7 mouse cellular contexts compared by ENCODE assay signal in genomic region chr9:43221643-43222428, GRCm38 (mm10). TPM values are rescaled to one million over a fixed set of nuclear protein-coding genes. Genes with fewer than 3 reads are reported as not detected.
DNase-seq lines count a peak whose midpoint lies in the region; ATAC-seq and TF ChIP-seq lines count a peak whose summit lies in the region.

No protein-coding gene starts in this region.

- POLR2A ChIA-PET in Patski (lab: Charles Lee): no interaction called here

- no peak overlapping the region for H3K9ac ChIP-seq in forebrain, postnatal 0 days
- no peak overlapping the region for H3K9ac ChIP-seq in hindbrain, embryonic 14.5 days

- H3K4me2 ChIP-seq in forebrain, postnatal 0 days (ENCODE audit: low read depth): no peak overlapping the region
- no peak overlapping the region for H3K4me2 ChIP-seq in hindbrain, embryonic 14.5 days (replicated peaks)

- H3K4me1 ChIP-seq in forebrain, postnatal 0 days (ENCODE audit: insufficient read depth): no peaks in the 10 kb centered on the region
- H3K4me1 ChIP-seq in hindbrain, embryonic 14.5 days (replicated peaks; ENCODE audit: control insufficient read depth, insufficient read depth, low read length): no peaks in the 10 kb centered on the region

- CTCF ChIA-PET in Patski (lab: Charles Lee): interaction anchor here (0.7 to 2.4 kb wide), 14 partner anchors 11 to 252 kb away, joined by 3 to 13 read pairs (median 4); partner anchors contain the start of gene Pou2f3

- no peaks in the 10 kb centered on the region for H3K27me3 ChIP-seq in Patski
- no peaks in the 10 kb centered on the region for H3K27me3 ChIP-seq in forebrain, postnatal 0 days (ENCODE audit: insufficient read depth, low read length)
- H3K27me3 ChIP-seq in hindbrain, embryonic 14.5 days (ENCODE audit: control insufficient read depth, insufficient read depth, low read length): no peaks in the 10 kb centered on the region

- WGBS in forebrain, postnatal 0 days: 40% methylated on average over 18 of the region's 18 CpGs
- 34% methylated on average over 18 of the region's 18 CpGs for WGBS in hindbrain, embryonic 14.5 days

- peak; percentile 90 for TF ChIP-seq CTCF in Patski (IDR thresholded peaks at IDR 0.05)
- peak; percentile 92 for TF ChIP-seq CTCF in forebrain, postnatal 0 days (IDR thresholded peaks at IDR 0.05; ENCODE audit: low read depth)

- no peaks in the 10 kb centered on the region for H3K9me3 ChIP-seq in forebrain, postnatal 0 days (ENCODE audit: low read length)
- H3K9me3 ChIP-seq in hindbrain, embryonic 14.5 days (ENCODE audit: control insufficient read depth, low read length): no peaks in the 10 kb centered on the region

- DNase-seq in Patski (ENCODE audit: low read depth, low spot score): no peak
- peak; percentile 72 for DNase-seq in cerebellum, adult 8-10 months
- DNase-seq in forebrain, postnatal 0 days: peak; percentile 92
- DNase-seq in hindbrain, embryonic 14.5 days (ENCODE audit: low spot score): peak; percentile 95
- DNase-seq in left cerebral cortex, adult 11 months (ENCODE audit: low spot score): peak; percentile 78
- peak; percentile 55 to 59 for DNase-seq in right cerebral cortex, postnatal 36 days (ENCODE audit: low spot score in 2 of 2)

- ATAC-seq in Patski: no peak
- ATAC-seq in forebrain, postnatal 0 days: peak; percentile 91
- peak; percentile 82; the same call in 1 of the 2 replicates for ATAC-seq in hindbrain, embryonic 14.5 days (ENCODE audit: low FRiP score)
- peak; percentile 89 for ATAC-seq in megakaryocyte progenitor cell, adult 5-6 weeks (replicated peaks; ENCODE audit: poor library complexity)

- H3K36me3 ChIP-seq in forebrain, postnatal 0 days (ENCODE audit: insufficient read depth): no peaks in the 10 kb centered on the region
- H3K36me3 ChIP-seq in hindbrain, embryonic 14.5 days (replicated peaks; ENCODE audit: control insufficient read depth, insufficient read depth): no peaks in the 10 kb centered on the region

- in situ Hi-C loops in Patski (cut with MboI; ENCODE audit: low pct_unique_long_range_greater_than_20kb): loop anchor here (5.0 kb wide), 1 partner anchor 60 kb away; no protein-coding TSS in a partner anchor

- no peak overlapping the region for H3K27ac ChIP-seq in forebrain, postnatal 0 days (ENCODE audit: low read depth, low read length)
- no peak overlapping the region for H3K27ac ChIP-seq in hindbrain, embryonic 14.5 days

- no peak overlapping the region for H3K4me3 ChIP-seq in forebrain, postnatal 0 days (ENCODE audit: low read depth, low read length)
- no peak overlapping the region for H3K4me3 ChIP-seq in hindbrain, embryonic 14.5 days (replicated peaks; ENCODE audit: low read length)

RNA-seq across cellular contexts. Expression of gene Pou2f3, which starts 11.7 kb away (rescaled TPM):
- polyA plus RNA-seq in Patski (2021): 0.04 TPM
- not detected in 2 replicates for total RNA-seq in forebrain, postnatal 0 days (2014; rRNA removed)
- 0.05 TPM in 1 of 2 replicates, not detected in the other for polyA plus RNA-seq in forebrain, postnatal 0 days (2015; fragmentation: Nextera tagmentation; extraction: Ambion mirVana)
- not detected in 2 replicates for polyA plus RNA-seq in hindbrain, embryonic 14.5 days (2014; fragmentation: Nextera tagmentation; extraction: Ambion mirVana)
- not detected in 2 replicates for total RNA-seq in megakaryocyte progenitor cell, adult 5-6 weeks (2015)
- total RNA-seq in megakaryocyte progenitor cell, adult 5-6 weeks (2017): not detected in 2 replicates

RNA-seq across cellular contexts. Expression of gene Oaf, which starts 17.9 kb away (rescaled TPM):
- polyA plus RNA-seq in Patski (2021): 65.6 TPM
- 5.0 and 14.3 TPM in 2 replicates for total RNA-seq in forebrain, postnatal 0 days (2014; rRNA removed)
- 7.8 and 7.9 TPM in 2 replicates for polyA plus RNA-seq in forebrain, postnatal 0 days (2015; fragmentation: Nextera tagmentation; extraction: Ambion mirVana)
- 7.9 and 9.6 TPM in 2 replicates for polyA plus RNA-seq in hindbrain, embryonic 14.5 days (2014; fragmentation: Nextera tagmentation; extraction: Ambion mirVana)
- total RNA-seq in megakaryocyte progenitor cell, adult 5-6 weeks (2015): 19.2 and 20.9 TPM in 2 replicates
- total RNA-seq in megakaryocyte progenitor cell, adult 5-6 weeks (2017): 10.0 and 17.0 TPM in 2 replicates
